Mouse (Mus musculus): ENCODE measurements around the gene Foxred1.

DNA sequence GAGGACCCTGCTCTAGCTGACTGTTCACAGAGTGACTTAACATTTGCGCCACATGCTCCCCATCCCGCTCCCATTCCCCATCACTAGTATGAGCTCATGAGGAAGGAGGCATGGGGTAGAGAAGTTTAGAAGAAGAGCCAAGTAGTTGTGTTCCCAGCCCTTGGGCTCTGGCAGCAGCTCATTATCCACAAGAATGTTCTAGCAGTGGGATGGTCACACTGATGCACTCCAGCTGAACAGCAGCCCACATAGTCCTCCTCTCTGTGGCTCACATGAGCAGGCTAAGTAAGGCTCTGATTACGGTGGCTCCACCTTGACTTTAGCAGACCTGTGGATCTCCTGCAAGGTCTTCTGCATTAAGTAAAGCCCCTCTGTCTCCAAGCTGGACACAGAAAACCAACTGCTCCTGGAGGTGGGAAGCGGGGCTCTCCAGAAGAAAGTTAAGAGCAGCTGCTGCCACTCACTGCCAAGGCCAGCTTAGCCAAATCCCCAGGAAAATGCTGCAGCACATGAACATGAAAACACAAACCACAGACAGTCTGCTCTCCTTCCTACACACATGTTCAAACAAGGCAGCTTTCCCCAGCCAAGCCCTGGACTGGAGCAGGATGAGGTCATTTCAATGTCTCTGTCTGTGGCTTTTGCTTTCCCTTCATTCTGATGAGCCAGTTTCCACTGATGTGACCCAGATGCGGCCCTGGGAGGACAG is 54.7 kb downstream of the Foxred1 start:
- TF ChIP-seq POLR2A (IDR thresholded peaks at IDR 0.05; ENCODE audit: borderline replicate concordance, low read depth, low read length): no peak
- TF ChIP-seq CTCF (IDR thresholded peaks at IDR 0.05; ENCODE audit: low read depth, low read length): no peak

Data from bone marrow macrophage, adult 2 months (primary cell).